Mouse (Mus musculus): Measurements from ENCODE around the gene Tns2.
A peak's percentile ranks its signal among the peaks of the same experiment; 100 is the strongest.
"Not testable (repeated sequence)": the region's sequence is repeated elsewhere in the genome, so short reads cannot be mapped to it uniquely, and the experiment has no call there.

Gene Tns2

GRCm38 (mm10) chr15:102144274-102144711 lies 44.1 kb downstream of the Tns2 start, which contains the start of gene Igfbp6:
Gene Igfbp6 (plus strand): TSS chr15:102144362.
- no peak for DNase-seq

GRCm38 (mm10) chr15:102144726-102145125 lies 44.5 kb downstream of the Tns2 start:
- no peak for DNase-seq

- DNase-seq: no peak
Measured at GRCm38 (mm10) chr15:102145330-102145729, 45.1 kb downstream of the Tns2 start.

GRCm38 (mm10) chr15:102146089-102146488 lies 45.9 kb downstream of the Tns2 start:
- no peak for DNase-seq

- peak in 1 of 2 experiments; percentile 56 for DNase-seq
Measured at GRCm38 (mm10) chr15:102146882-102147281, 46.7 kb downstream of the Tns2 start.

- no peak for DNase-seq
Measured at GRCm38 (mm10) chr15:102147674-102148402, 47.6 kb downstream of the Tns2 start.

- peak; percentile 33 to 67 for DNase-seq
Measured at GRCm38 (mm10) chr15:102149561-102149960, 49.3 kb downstream of the Tns2 start.

- DNase-seq: peak in 1 of 2 experiments; percentile 23
Measured at GRCm38 (mm10) chr15:102150301-102151135, 50.3 kb downstream of the Tns2 start, which contains the start of gene Soat2. Gene Soat2 (plus strand): TSS chr15:102150526.

GRCm38 (mm10) chr15:102152646-102153045 lies 52.4 kb downstream of the Tns2 start:
- no peak for DNase-seq

- DNase-seq: not testable (repeated sequence)
Measured at GRCm38 (mm10) chr15:102155006-102155405, 54.8 kb downstream of the Tns2 start.

GRCm38 (mm10) chr15:102156836-102157235 lies 56.6 kb downstream of the Tns2 start:
- DNase-seq: no peak

- DNase-seq: no peak
Measured at GRCm38 (mm10) chr15:102160415-102161060, 60.3 kb downstream of the Tns2 start.

GRCm38 (mm10) chr15:102163900-102164693 lies 63.9 kb downstream of the Tns2 start:
- DNase-seq: no peak

GRCm38 (mm10) chr15:102165468-102166100 lies 65.4 kb downstream of the Tns2 start:
- no peak for DNase-seq

Data from kidney, adult 8-10 months (tissue).